Mouse (Mus musculus) embryonic fibroblast, embryonic 13.5 days (primary cell): ENCODE data around the gene Aff4. TPM values are rescaled to one million over a fixed set of nuclear protein-coding genes. Genes with fewer than 3 reads are reported as not detected.

ENCODE experiments used
- H3K27ac ChIP-seq: 2 replicates; pipeline ENCODE4 v1.5.1; 2012; ENCODE audit warnings: low read length, control low read depth, inconsistent platforms; ENCODE audit not compliant: insufficient read depth
- H3K4me1 ChIP-seq: 2 replicates; pipeline ENCODE4 v1.6.1; 2011; ENCODE audit warnings: low read length; ENCODE audit not compliant: control insufficient read depth, insufficient read depth
- H3K4me3 ChIP-seq: 2 replicates; pipeline ENCODE4 v1.5.1; 2011; ENCODE audit warnings: mild to moderate bottlenecking, control low read depth, low read length; ENCODE audit not compliant: insufficient read depth
- CTCF ChIP-seq: IDR thresholded peaks from 2 replicates; pipeline ENCODE4 v1.5.1; 2011; ENCODE audit warnings: mild to moderate bottlenecking, control low read depth, low read length, moderate library complexity, borderline replicate concordance; ENCODE audit not compliant: insufficient read depth
- POLR2A ChIP-seq: IDR thresholded peaks from 2 replicates; pipeline ENCODE4 v1.6.1; 2011; ENCODE audit warnings: low read depth, mild to moderate bottlenecking, control low read depth, low read length, moderate library complexity
- polyA plus RNA-seq: library from polyadenylated mRNA; stranded (reverse); fragments of >200 nt; gene quantifications from 2 replicates; pipeline ENCODE4 v1.2.4, GENCODE M21; 2011; ENCODE audit warnings: low read depth; ENCODE audit not compliant: missing spikeins, insufficient read length

Gene Aff4
- polyA plus RNA-seq, 1 experiment: 317 TPM

- Histone ChIP-seq H3K4me1 (peaks cover 2% of the 10 kb centered on the region; the same call in 1 of the 2 replicates), H3K4me3 (peak within 1 kb of the TSS; percentile 40), H3K27ac (no peak within 1 kb of the TSS)
- TF ChIP-seq POLR2A: peak; percentile 79
- TF ChIP-seq CTCF: no peak
Observed at GRCm38 (mm10) chr11:53456474-53457371, 106.1 kb downstream of the Aff4 start, which contains the start of the genes Gm10447 and Shroom1. TSS of gene Gm10447 (minus strand) at chr11:53457110. TSS of gene Shroom1 (plus strand) at chr11:53457205.

- H3K4me3 ChIP-seq: peak overlapping the region; percentile 40
- no peak overlapping the region for H3K27ac ChIP-seq
- TF ChIP-seq CTCF (peak; percentile 29; the same call in 1 of the 2 replicates), POLR2A (no peak)
- H3K4me1 ChIP-seq: peaks cover 2% of the 10 kb centered on the region; the same call in 1 of the 2 replicates
Observed at GRCm38 (mm10) chr11:53457372-53457954, 106.8 kb downstream of the Aff4 start.

- TF ChIP-seq CTCF: no peak
- no peak for TF ChIP-seq POLR2A
- H3K4me1 ChIP-seq: peaks cover 2% of the 10 kb centered on the region; the same call in 1 of the 2 replicates
- H3K27ac ChIP-seq: no peak overlapping the region
- no peak overlapping the region for H3K4me3 ChIP-seq
Observed at GRCm38 (mm10) chr11:53458996-53459395, 108.4 kb downstream of the Aff4 start.

GRCm38 (mm10) chr11:53460192-53460591 lies 109.6 kb downstream of the Aff4 start:
- H3K4me1 ChIP-seq: peaks cover 2% of the 10 kb centered on the region; the same call in 1 of the 2 replicates
- no peak overlapping the region for H3K4me3 ChIP-seq
- no peak for TF ChIP-seq CTCF
- TF ChIP-seq POLR2A: no peak
- no peak overlapping the region for H3K27ac ChIP-seq

GRCm38 (mm10) chr11:53461727-53462126 lies 111.1 kb downstream of the Aff4 start:
- Histone ChIP-seq H3K4me1 (peaks cover 2% of the 10 kb centered on the region; the same call in 1 of the 2 replicates), H3K4me3 (no peak overlapping the region), H3K27ac (no peak overlapping the region)
- no peak for TF ChIP-seq CTCF
- TF ChIP-seq POLR2A: no peak

GRCm38 (mm10) chr11:53463551-53464424 lies 113.2 kb downstream of the Aff4 start:
- Histone ChIP-seq H3K4me1 (peaks cover 2% of the 10 kb centered on the region; the same call in 1 of the 2 replicates), H3K27ac (no peak overlapping the region), H3K4me3 (peak overlapping the region; percentile 11; the same call in 1 of the 2 replicates)
- TF ChIP-seq POLR2A: no peak
- no peak for TF ChIP-seq CTCF

- no peak overlapping the region for H3K27ac ChIP-seq
- no peaks in the 10 kb centered on the region for H3K4me1 ChIP-seq
Observed at GRCm38 (mm10) chr11:53466231-53466971, 115.8 kb downstream of the Aff4 start.

GRCm38 (mm10) chr11:53469294-53469967 lies 118.8 kb downstream of the Aff4 start:
- Histone ChIP-seq H3K4me3 (peak overlapping the region; percentile 12; the same call in 1 of the 2 replicates), H3K27ac (no peak overlapping the region), H3K4me1 (no peaks in the 10 kb centered on the region)
- TF ChIP-seq CTCF (no peak), POLR2A (no peak)

More at GRCm38 (mm10) chr11:53466231-53466971, 115.8 kb downstream of the Aff4 start:
- TF ChIP-seq CTCF (peak; percentile 68), POLR2A (no peak)
- H3K4me3 ChIP-seq: no peak overlapping the region
